Mouse (Mus musculus) spleen, adult 2 months (tissue): ENCODE data around the gene Pcdh19.

Experiments
- CTCF ChIP-seq: fragments of 200-500 bp; IDR thresholded peaks from 2 replicates; pipeline ENCODE4 v1.5.1; 2011; ENCODE audit warnings: mild to moderate bottlenecking, inconsistent platforms; ENCODE audit not compliant: insufficient read depth, insufficient read length, insufficient replicate concordance; ENCODE audit errors: extremely low read depth
- POLR2A ChIP-seq: fragments of 200-500 bp; IDR thresholded peaks from 2 replicates; pipeline ENCODE4 v1.6.1; 2011; ENCODE audit warnings: low read depth, low read length, inconsistent platforms

- TF ChIP-seq POLR2A (no peak), CTCF (no peak)
Observed at GRCm38 (mm10) chrX:133689576-133690250, 926 bp upstream of the Pcdh19 start.
